8 mouse cellular contexts compared by ENCODE assay signal in genomic region chr11:32357686-32358085, GRCm38 (mm10). TPM values are rescaled to one million over a fixed set of nuclear protein-coding genes. Genes with fewer than 3 reads are reported as not detected.
DNase-seq lines count a peak whose midpoint lies in the region; ATAC-seq and TF ChIP-seq lines count a peak whose summit lies in the region.

No protein-coding gene starts in this region.

- no peak overlapping the region for H3K9ac ChIP-seq in hindbrain, embryonic 14.5 days
- H3K9ac ChIP-seq in liver, postnatal 0 days (replicated peaks): no peak overlapping the region

- TF ChIP-seq CTCF in liver, postnatal 0 days (IDR thresholded peaks at IDR 0.05; ENCODE audit: low read depth): no peak

- no peaks in the 10 kb centered on the region for H3K9me3 ChIP-seq in hindbrain, embryonic 14.5 days (ENCODE audit: control insufficient read depth, low read length)
- no peaks in the 10 kb centered on the region for H3K9me3 ChIP-seq in liver, postnatal 0 days (ENCODE audit: low read length)

- H3K36me3 ChIP-seq in hindbrain, embryonic 14.5 days (replicated peaks; ENCODE audit: control insufficient read depth, insufficient read depth): 0 out of 2 replicates have a peak, but pooled peaks cover 2% of the 10 kb centered on the region
- no peaks in the 10 kb centered on the region for H3K36me3 ChIP-seq in liver, postnatal 0 days (replicated peaks; ENCODE audit: insufficient read depth, low read length)

- H3K4me1 ChIP-seq in hindbrain, embryonic 14.5 days (replicated peaks; ENCODE audit: control insufficient read depth, insufficient read depth, low read length): peaks cover 13% of the 10 kb centered on the region
- H3K4me1 ChIP-seq in liver, postnatal 0 days (ENCODE audit: insufficient read depth): no peaks in the 10 kb centered on the region

- no peak overlapping the region for H3K4me2 ChIP-seq in hindbrain, embryonic 14.5 days (replicated peaks)
- no peak overlapping the region for H3K4me2 ChIP-seq in liver, postnatal 0 days (ENCODE audit: low read depth, low read length)

- no peak overlapping the region for H3K4me3 ChIP-seq in hindbrain, embryonic 14.5 days (replicated peaks; ENCODE audit: low read length)
- no peak overlapping the region for H3K4me3 ChIP-seq in liver, postnatal 0 days (ENCODE audit: low read depth, low read length)

- WGBS in hindbrain, embryonic 14.5 days: 41% methylated on average over 9 of the region's 9 CpGs
- WGBS in liver, postnatal 0 days (ENCODE audit: insufficient replicate concordance): 52% methylated on average over 9 of the region's 9 CpGs

- DNase-seq in retina, adult 2 months (ENCODE audit: low read depth, low spot score): peak; percentile 15
- DNase-seq in retina, embryonic 14.5 days (ENCODE audit: low spot score): no peak
- DNase-seq in fibroblast of lung, adult 2 months (ENCODE audit: low read depth): peak; percentile 85
- peak; percentile 56 for DNase-seq in hindbrain, embryonic 14.5 days (ENCODE audit: low spot score)
- peak; percentile 57 to 73 for DNase-seq in natural killer cell, adult 2 months (ENCODE audit: low spot score in 2 of 2)
- no peak for DNase-seq in spleen, postnatal 14 days (ENCODE audit: low spot score in 2 of 2)
- DNase-seq in liver, postnatal 0 days: no peak
- DNase-seq in layer of hippocampus, adult 9-11 months: no peak

- peak; percentile 57 for ATAC-seq in hindbrain, embryonic 14.5 days (ENCODE audit: low FRiP score)
- no peak for ATAC-seq in liver, postnatal 0 days

- no peaks in the 10 kb centered on the region for H3K27me3 ChIP-seq in hindbrain, embryonic 14.5 days (ENCODE audit: control insufficient read depth, insufficient read depth, low read length)
- H3K27me3 ChIP-seq in liver, postnatal 0 days (ENCODE audit: insufficient read depth, low read length): no peaks in the 10 kb centered on the region

- TF ChIP-seq EP300 in liver, postnatal 0 days (IDR thresholded peaks at IDR 0.05; ENCODE audit: low read depth): no peak

- 0 out of 2 replicates have a peak overlapping the region, but pooled peaks have one; percentile 5 for H3K27ac ChIP-seq in hindbrain, embryonic 14.5 days
- H3K27ac ChIP-seq in liver, postnatal 0 days (ENCODE audit: low read depth): no peak overlapping the region

RNA-seq across cellular contexts. Expression of gene Sh3pxd2b, which starts 10.1 kb away (rescaled TPM):
- polyA plus RNA-seq in hindbrain, embryonic 14.5 days (2014; fragmentation: Nextera tagmentation; extraction: Ambion mirVana): 21.8 and 23.4 TPM in 2 replicates
- polyA plus RNA-seq in liver, postnatal 0 days (2015; fragmentation: Nextera tagmentation; extraction: Ambion mirVana): 0.49 and 0.79 TPM in 2 replicates

RNA-seq across cellular contexts. Expression of gene Hbq1a, which starts 57.8 kb away (rescaled TPM):
- 0.96 and 1.2 TPM in 2 replicates for polyA plus RNA-seq in hindbrain, embryonic 14.5 days (2014; fragmentation: Nextera tagmentation; extraction: Ambion mirVana)
- polyA plus RNA-seq in liver, postnatal 0 days (2015; fragmentation: Nextera tagmentation; extraction: Ambion mirVana): 3.0 and 4.4 TPM in 2 replicates

Comparison
In these comparisons a context has a peak if more than half of its experiments do, and no peak if none do; other contexts are left out.
1. DNase-seq: peak in retina, adult 2 months (single experiment), fibroblast of lung, adult 2 months (single experiment), hindbrain, embryonic 14.5 days (single experiment) and natural killer cell, adult 2 months (2 of 2); none in retina, embryonic 14.5 days (single experiment), spleen, postnatal 14 days (0 of 2), liver, postnatal 0 days (single experiment) and layer of hippocampus, adult 9-11 months (single experiment).
2. RNA of gene Sh3pxd2b, which starts 10.1 kb away (polyA plus RNA-seq): 21.8 to 23.4 TPM in hindbrain, embryonic 14.5 days; 0.49 to 0.79 TPM in liver, postnatal 0 days; every median in the first group is over 10 times any median in the second.